Mouse (Mus musculus): ENCODE results near the gene Srsy. TPM values are rescaled to one million over a fixed set of nuclear protein-coding genes. Genes with fewer than 3 reads are reported as not detected.
"Not testable (repeated sequence)": the region's sequence is repeated elsewhere in the genome, so short reads cannot be mapped to it uniquely, and the experiment has no call there.

Gene Srsy
- total RNA-seq (2021) (not detected), polyA plus RNA-seq (2012; rRNA removed) (not detected in 2 replicates)
- long read RNA-seq, result 0 reads

GRCm38 (mm10) chrY:17937230-17937629 is at the start of gene Srsy:
Srsy (minus strand) TSS chrY:17937330.
- WGBS, result no CpG with 5 or more reads among the region's 1 CpGs
- H3K27me3 ChIP-seq (ENCODE audit: control insufficient read depth, insufficient read depth, low read length); H3K79me2 ChIP-seq (replicated peaks; ENCODE audit: control insufficient read depth, insufficient read depth, low read length); DNase-seq; H3K4me3 ChIP-seq; H3K9ac ChIP-seq (ENCODE audit: low read depth, low read length); intact Hi-C loops (cut with DNase I); H3K4me1 ChIP-seq (ENCODE audit: control insufficient read depth, insufficient read depth, low read length); H3K27ac ChIP-seq; H3K36me3 ChIP-seq (ENCODE audit: control insufficient read depth, insufficient read depth, low read length): not testable (repeated sequence)

Other genes with a start within 250 kb of the Srsy start
- not detected for gene Gm21904, start 91.1 kb downstream of the Srsy start, total RNA-seq (2021)
- gene Gm21904, start 91.1 kb downstream of the Srsy start, polyA plus RNA-seq (2012; rRNA removed), result not detected in 2 replicates
- not detected for gene Gm20772, start 62.6 kb downstream of the Srsy start, total RNA-seq (2021)
- gene Gm20772, start 62.6 kb downstream of the Srsy start, polyA plus RNA-seq (2012; rRNA removed), result not detected in 2 replicates
- gene Gm20831, start 62.6 kb downstream of the Srsy start, total RNA-seq (2021), result not detected
- not detected in 2 replicates for gene Gm20831, start 62.6 kb downstream of the Srsy start, polyA plus RNA-seq (2012; rRNA removed)
- gene Gm21764, start 124.5 kb upstream of the Srsy start, total RNA-seq (2021), result not detected
- not detected in 2 replicates for gene Gm21764, start 124.5 kb upstream of the Srsy start, polyA plus RNA-seq (2012; rRNA removed)
- not detected for gene Ssty1, start 151.8 kb upstream of the Srsy start, total RNA-seq (2021)
- gene Ssty1, start 151.8 kb upstream of the Srsy start, polyA plus RNA-seq (2012; rRNA removed), result not detected in 2 replicates

Data from heart, adult 2 months (tissue).